Mouse (Mus musculus): ENCODE results near the gene Dbp. TPM values are rescaled to one million over a fixed set of nuclear protein-coding genes. Genes with fewer than 3 reads are reported as not detected.

Dbp gene
- total and polyA plus RNA-seq, 3 experiments: 22.5 to 24.4 TPM; not detected in 1

- no peaks in the 10 kb centered on the region for H3K27me3 ChIP-seq (ENCODE audit: control insufficient read depth in 1 of 2, insufficient read depth in 2 of 2, low read length in 2 of 2)
- no peak overlapping the region for H3K4me3 ChIP-seq (ENCODE audit: control insufficient read depth in 1 of 2, insufficient read depth in 1 of 2, low read depth in 2 of 2, low read length in 2 of 2)
- H3K79me2 ChIP-seq (ENCODE audit: control insufficient read depth, insufficient read depth, low read length, poor library complexity): no peaks in the 10 kb centered on the region
- no peak overlapping the region for H3K27ac ChIP-seq (ENCODE audit: control insufficient read depth, low read depth, low read length)
- no peaks in the 10 kb centered on the region for H3K9me3 ChIP-seq (replicated peaks; ENCODE audit: insufficient read depth, low read length)
- no peak overlapping the region for H3K9ac ChIP-seq (ENCODE audit: control insufficient read depth, low read depth, low read length, poor library complexity, severe bottlenecking)
- DNase-seq (ENCODE audit: low read depth, low spot score): peak; percentile 83
- peaks cover 0 to 16% of the 10 kb centered on the region in 2 experiments; a peak in 2 of 4 replicates for H3K4me1 ChIP-seq (ENCODE audit: control insufficient read depth in 1 of 2, insufficient read depth in 2 of 2, low read length in 2 of 2)
- H3K36me3 ChIP-seq (ENCODE audit: control insufficient read depth in 1 of 2, insufficient read depth in 2 of 2, low read length in 2 of 2): peaks cover 0 to 8% of the 10 kb centered on the region in 2 experiments; a peak in 1 of 4 replicates
- no peak for TF ChIP-seq CHD2 (IDR thresholded peaks at IDR 0.05; ENCODE audit: low read length)
- TF ChIP-seq USF1 (IDR thresholded peaks at IDR 0.05; ENCODE audit: low read depth, low read length): no peak
- no peak for TF ChIP-seq MAX (IDR thresholded peaks at IDR 0.05; ENCODE audit: low read length)
- TF ChIP-seq GABPA (IDR thresholded peaks at IDR 0.05; ENCODE audit: low read depth, low read length): no peak
- TF ChIP-seq ZKSCAN1 (IDR thresholded peaks at IDR 0.05; ENCODE audit: low read depth, low read length): no peak
- TF ChIP-seq MAZ (IDR thresholded peaks at IDR 0.05; ENCODE audit: low read depth, low read length): no peak
- TF ChIP-seq CHD1 (IDR thresholded peaks at IDR 0.05; ENCODE audit: low read depth, low read length): no peak
- peak; percentile 53 for TF ChIP-seq SMC3 (IDR thresholded peaks at IDR 0.05; ENCODE audit: low read depth, low read length)
- no peak for TF ChIP-seq HCFC1 (IDR thresholded peaks at IDR 0.05; ENCODE audit: low read depth, low read length)
- no peak for TF ChIP-seq UBTF (IDR thresholded peaks at IDR 0.05; ENCODE audit: borderline replicate concordance, insufficient read depth, low read depth, low read length)
- no peak for TF ChIP-seq EP300 (IDR thresholded peaks at IDR 0.05; ENCODE audit: low read depth in 1 of 2, low read length in 2 of 2)
- peak; percentile 53 for TF ChIP-seq RAD21 (IDR thresholded peaks at IDR 0.05; ENCODE audit: low read depth, low read length)
- TF ChIP-seq TBP (IDR thresholded peaks at IDR 0.05; ENCODE audit: low read depth, low read length): 0 out of 2 replicates have a peak, but pooled peaks have one; percentile 0
- TF ChIP-seq TAL1 (IDR thresholded peaks at IDR 0.05; ENCODE audit: low read length): no peak
- no peak for TF ChIP-seq MAFK (IDR thresholded peaks at IDR 0.05; ENCODE audit: borderline replicate concordance, low read depth, low read length)
- peak; percentile 24 to 56 (median 51); a peak in 5 of 6 replicates for TF ChIP-seq CTCF (IDR thresholded peaks at IDR 0.05 in 2 of 3, conservative IDR thresholded peaks at IDR 0.05 in 1 of 3; ENCODE audit: control insufficient read depth in 1 of 3, insufficient read depth in 1 of 3, low read depth in 2 of 3, low read length in 3 of 3, poor library complexity in 1 of 3, severe bottlenecking in 1 of 3)
- no peak for TF ChIP-seq ZMIZ1 (IDR thresholded peaks at IDR 0.05; ENCODE audit: low read depth, low read length)
- peak; percentile 72 for TF ChIP-seq ZNF384 (IDR thresholded peaks at IDR 0.05; ENCODE audit: low read depth, low read length)
- TF ChIP-seq NELFE (IDR thresholded peaks at IDR 0.05; ENCODE audit: low read depth, low read length): no peak
- TF ChIP-seq E2F4 (IDR thresholded peaks at IDR 0.05; ENCODE audit: borderline replicate concordance, low read depth, low read length): no peak
- TF ChIP-seq MEF2A (IDR thresholded peaks at IDR 0.05; ENCODE audit: extremely low read depth, insufficient replicate concordance, low read depth, low read length, poor library complexity, severe bottlenecking): no peak
- no peak for TF ChIP-seq POLR2AphosphoS2 (IDR thresholded peaks at IDR 0.05; ENCODE audit: low read length)
- TF ChIP-seq USF2 (IDR thresholded peaks at IDR 0.05; ENCODE audit: borderline replicate concordance in 1 of 2, insufficient read depth in 1 of 2, low read depth in 1 of 2, low read length in 2 of 2): no peak
- 0 out of 2 replicates have a peak, but pooled peaks have one; percentile 29 for TF ChIP-seq SIN3A (IDR thresholded peaks at IDR 0.05; ENCODE audit: low read length)
- no peak for TF ChIP-seq ELF1 (IDR thresholded peaks at IDR 0.05; ENCODE audit: low read depth, low read length)
- TF ChIP-seq POLR2A (IDR thresholded peaks at IDR 0.05; ENCODE audit: control insufficient read depth in 1 of 2, insufficient read depth in 1 of 2, low read depth in 1 of 2, low read length in 2 of 2, poor library complexity in 1 of 2): no peak
- no peak for TF ChIP-seq GATA1 (IDR thresholded peaks at IDR 0.05; ENCODE audit: low read depth, low read length)
- TF ChIP-seq ZC3H11A (IDR thresholded peaks at IDR 0.05; ENCODE audit: low read depth, low read length): peak; percentile 43
- TF ChIP-seq MXI1 (IDR thresholded peaks at IDR 0.05; ENCODE audit: low read depth, low read length): 0 out of 2 replicates have a peak, but pooled peaks have one; percentile 6
- TF ChIP-seq TCF12 (IDR thresholded peaks at IDR 0.05; ENCODE audit: low read depth, low read length): no peak
- no peak for TF ChIP-seq NRF1 (IDR thresholded peaks at IDR 0.05; ENCODE audit: insufficient read depth, low read depth, low read length, poor library complexity, severe bottlenecking)
- no peak for TF ChIP-seq RCOR1 (IDR thresholded peaks at IDR 0.05; ENCODE audit: low read depth, low read length)
- TF ChIP-seq JUND (IDR thresholded peaks at IDR 0.05; ENCODE audit: low read depth, low read length): no peak
- TF ChIP-seq MYB (IDR thresholded peaks at IDR 0.05; ENCODE audit: low read depth, low read length): no peak
- TF ChIP-seq BHLHE40 (IDR thresholded peaks at IDR 0.05; ENCODE audit: borderline replicate concordance, low read depth, low read length): no peak
- TF ChIP-seq POLR2AphosphoS5 (IDR thresholded peaks at IDR 0.05; ENCODE audit: borderline replicate concordance, low read depth, low read length): no peak
- TF ChIP-seq MYC (IDR thresholded peaks at IDR 0.05; ENCODE audit: low read depth, low read length): no peak
Measured at GRCm38 (mm10) chr7:45739162-45739763, 34.4 kb downstream of the Dbp start.
